Mouse (Mus musculus) thymus, adult 2 months (tissue): ENCODE data around the gene Rasgrp1.

Experiments used
- CTCF ChIP-seq: fragments of 200-500 bp; IDR thresholded peaks from 2 replicates; pipeline ENCODE4 v1.5.1; 2012; ENCODE audit warnings: mild to moderate bottlenecking, control low read depth, low read length, moderate library complexity, borderline replicate concordance; ENCODE audit not compliant: control insufficient read depth, poor library complexity, insufficient read depth; ENCODE audit errors: extremely low read depth
- POLR2A ChIP-seq: fragments of 200-500 bp; IDR thresholded peaks from 2 replicates; pipeline ENCODE4 v1.6.1; 2012; ENCODE audit warnings: mild to moderate bottlenecking, low read length, control low read depth, moderate library complexity; ENCODE audit not compliant: control insufficient read depth, poor library complexity, insufficient read depth; ENCODE audit errors: extremely low read depth

DNA sequence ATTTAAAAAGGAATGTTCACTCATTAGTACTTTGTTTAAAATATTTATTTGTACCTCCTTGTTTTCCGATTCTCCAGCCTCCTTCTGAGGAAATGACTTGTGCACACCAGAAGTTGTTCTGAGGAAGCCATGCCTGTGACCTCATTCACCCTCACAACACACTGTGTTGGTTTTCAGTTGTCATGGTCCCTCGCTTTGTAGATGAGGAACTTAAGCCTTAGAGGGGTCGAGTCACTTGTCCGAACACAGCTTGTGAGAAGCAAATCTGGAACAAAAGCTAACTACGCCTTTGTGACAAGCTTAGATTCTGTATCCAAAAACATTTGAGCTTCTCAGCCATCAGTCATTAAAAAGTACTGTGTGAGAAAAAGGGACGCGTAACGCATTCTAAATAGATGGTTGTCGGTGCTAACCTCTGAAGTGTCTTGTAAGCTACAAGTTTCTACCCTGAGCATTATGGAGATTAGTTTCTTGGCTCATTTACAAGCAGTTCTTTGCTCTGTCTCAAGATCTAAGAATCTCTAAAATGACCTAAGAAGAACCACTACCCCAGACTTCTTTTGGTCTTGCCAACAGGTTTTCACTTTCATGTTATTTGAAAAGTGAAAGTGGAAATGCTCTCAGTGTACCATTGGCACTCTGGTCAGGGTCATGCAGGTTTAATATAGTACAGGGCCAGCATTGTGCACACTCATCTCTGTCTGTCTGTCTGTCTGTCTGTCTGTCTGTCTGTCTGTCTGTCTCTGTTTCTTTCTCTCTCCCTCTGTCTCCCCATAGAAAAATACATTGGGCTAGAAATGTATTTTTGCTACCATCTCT lies 9.7 kb upstream of the Rasgrp1 start:
- TF ChIP-seq CTCF: no peak
- TF ChIP-seq POLR2A: no peak
